Mouse (Mus musculus) intestine, embryonic 15.5 days (tissue): ENCODE results near the gene Cfap65. TPM values are rescaled to one million over a fixed set of nuclear protein-coding genes. Genes with fewer than 3 reads are reported as not detected.
A peak's percentile ranks its signal among the peaks of the same experiment; 100 is the strongest.

ENCODE experiments used
- ATAC-seq: fragments of 200-750 bp; cut with Nextera tagmentation; 2 replicates; pipeline ENCODE4 v1.8.0; 2017; ENCODE audit warnings: moderate TSS enrichment, moderate library complexity
- H3K27ac ChIP-seq: fragments of 300-500 bp; sonication (generic); 2 replicates; pipeline ENCODE4 v1.5.1; 2015; ENCODE audit warnings: mild to moderate bottlenecking, inconsistent platforms
- H3K27me3 ChIP-seq: fragments of 300-500 bp; sonication (generic); replicated peaks from 2 replicates; pipeline ENCODE4 v1.6.1; 2015; ENCODE audit warnings: inconsistent platforms
- H3K36me3 ChIP-seq: fragments of 300-500 bp; sonication (generic); 2 replicates; pipeline ENCODE4 v1.6.1; 2015; ENCODE audit warnings: inconsistent platforms
- H3K4me1 ChIP-seq: fragments of 300-500 bp; sonication (generic); replicated peaks from 2 replicates; pipeline ENCODE4 v1.6.1; 2015; ENCODE audit warnings: inconsistent platforms
- H3K4me2 ChIP-seq: fragments of 300-500 bp; sonication (generic); replicated peaks from 2 replicates; pipeline ENCODE4 v1.6.1; 2015; ENCODE audit warnings: mild to moderate bottlenecking, inconsistent platforms
- H3K4me3 ChIP-seq: fragments of 300-500 bp; sonication (generic); replicated peaks from 2 replicates; pipeline ENCODE4 v1.5.1; 2015; ENCODE audit warnings: inconsistent platforms
- H3K9ac ChIP-seq: fragments of 300-500 bp; sonication (generic); 2 replicates; pipeline ENCODE4 v1.6.1; 2015; ENCODE audit warnings: inconsistent platforms
- H3K9me3 ChIP-seq: fragments of 300-500 bp; sonication (generic); 2 replicates; pipeline ENCODE4 v1.6.1; 2016; ENCODE audit warnings: inconsistent platforms
- WGBS: fragments of 180-500 bp; shearing (Covaris S2); methylation state at CpG from one replicate; pipeline ENCODE4 v1.1.7; 2015; 5-methylcytosine and 5-hydroxymethylcytosine counted together
- polyA plus RNA-seq: library from polyadenylated mRNA; unstranded; fragments of >200 nt; fragmentation: Nextera tagmentation; extraction: Ambion mirVana; gene quantifications from 2 replicates; pipeline ENCODE4 v1.2.1, GENCODE M21; 2015

The Cfap65 gene
- polyA plus RNA-seq, 1 experiment from 2014 or later: 0.19 TPM

- H3K4me3 ChIP-seq: no peak overlapping the region
- 36% methylated on average over 6 of the region's 6 CpGs for WGBS
- no peak overlapping the region for H3K9ac ChIP-seq
- H3K9me3 ChIP-seq: no peaks in the 10 kb centered on the region
- peak; percentile 58 for ATAC-seq
- no peak overlapping the region for H3K27ac ChIP-seq
- H3K4me2 ChIP-seq: no peak overlapping the region
- H3K4me1 ChIP-seq: 0 out of 2 replicates have a peak, but pooled peaks cover 4% of the 10 kb centered on the region
- H3K27me3 ChIP-seq: no peaks in the 10 kb centered on the region; the same call in 1 of the 2 replicates
- no peaks in the 10 kb centered on the region for H3K36me3 ChIP-seq
Measured at GRCm38 (mm10) chr1:74926721-74927120, 8.7 kb downstream of the Cfap65 start.

DNA sequence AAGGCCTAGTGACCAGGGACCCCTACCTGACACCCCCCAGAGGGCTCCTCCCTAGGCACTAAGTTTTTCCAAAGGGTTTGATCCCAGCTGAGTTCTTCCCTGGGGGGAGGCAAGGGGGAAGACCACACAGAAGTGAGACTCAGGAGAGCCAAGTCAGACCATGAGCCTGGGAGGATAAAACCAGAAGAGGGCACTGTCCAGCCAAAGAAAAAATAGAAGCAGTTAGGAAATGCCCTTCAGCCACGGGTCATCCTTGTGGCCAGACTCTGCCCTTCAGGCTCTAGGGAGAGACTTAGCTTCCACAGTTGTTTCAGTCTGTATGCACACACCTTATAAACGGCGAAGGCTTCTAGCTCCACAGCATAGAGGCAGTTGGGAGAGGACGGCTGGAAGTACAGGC, 10.9 kb downstream of the Cfap65 start:
- no peaks in the 10 kb centered on the region for H3K36me3 ChIP-seq
- no peak overlapping the region for H3K9ac ChIP-seq
- ATAC-seq: no peak
- 61% methylated on average over 4 of the region's 4 CpGs for WGBS
- 0 out of 2 replicates have a peak, but pooled peaks cover 4% of the 10 kb centered on the region for H3K4me1 ChIP-seq
- no peak overlapping the region for H3K4me2 ChIP-seq
- no peak overlapping the region for H3K4me3 ChIP-seq
- H3K27ac ChIP-seq: no peak overlapping the region
- no peaks in the 10 kb centered on the region; the same call in 1 of the 2 replicates for H3K27me3 ChIP-seq
- H3K9me3 ChIP-seq: no peaks in the 10 kb centered on the region

- H3K4me2 ChIP-seq: no peak overlapping the region
- H3K27me3 ChIP-seq: peaks cover 3% of the 10 kb centered on the region; the same call in 1 of the 2 replicates
- H3K36me3 ChIP-seq: no peaks in the 10 kb centered on the region
- no peak overlapping the region for H3K9ac ChIP-seq
- H3K4me3 ChIP-seq: no peak overlapping the region
- H3K9me3 ChIP-seq: no peaks in the 10 kb centered on the region
- no peaks in the 10 kb centered on the region for H3K4me1 ChIP-seq
- H3K27ac ChIP-seq: no peak overlapping the region
- 20% methylated on average over 13 of the region's 13 CpGs for WGBS
- no peak for ATAC-seq
Measured at GRCm38 (mm10) chr1:74915706-74916105, 19.7 kb downstream of the Cfap65 start.

DNA sequence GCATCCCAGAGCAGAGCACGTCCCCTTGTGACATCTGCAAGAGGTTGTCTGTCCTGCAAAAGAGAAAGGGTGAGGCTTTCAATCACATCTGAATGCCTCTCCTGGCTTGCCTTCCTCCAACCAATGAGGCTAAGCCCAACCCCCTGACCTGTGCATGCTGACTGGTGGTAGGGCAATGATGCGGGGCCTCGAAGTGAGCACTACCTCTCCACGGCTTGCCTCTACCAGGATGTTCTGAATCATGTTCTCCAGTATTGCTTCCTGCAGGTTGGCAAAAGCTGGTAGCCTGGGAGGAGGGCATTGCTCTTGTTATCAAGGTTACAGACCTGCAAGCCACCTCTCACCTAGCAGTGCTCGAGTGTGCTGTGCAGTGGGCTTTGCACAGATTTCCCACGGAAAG, 33.2 kb downstream of the Cfap65 start:
- Histone ChIP-seq H3K4me2 (no peak overlapping the region), H3K9ac (no peak overlapping the region), H3K4me1 (peaks cover 15% of the 10 kb centered on the region; the same call in 1 of the 2 replicates), H3K27ac (no peak overlapping the region), H3K9me3 (no peaks in the 10 kb centered on the region), H3K4me3 (no peak overlapping the region), H3K27me3 (peaks cover 37% of the 10 kb centered on the region), H3K36me3 (no peaks in the 10 kb centered on the region)
- 20% methylated on average over 6 of the region's 6 CpGs for WGBS
- no peak for ATAC-seq

DNA sequence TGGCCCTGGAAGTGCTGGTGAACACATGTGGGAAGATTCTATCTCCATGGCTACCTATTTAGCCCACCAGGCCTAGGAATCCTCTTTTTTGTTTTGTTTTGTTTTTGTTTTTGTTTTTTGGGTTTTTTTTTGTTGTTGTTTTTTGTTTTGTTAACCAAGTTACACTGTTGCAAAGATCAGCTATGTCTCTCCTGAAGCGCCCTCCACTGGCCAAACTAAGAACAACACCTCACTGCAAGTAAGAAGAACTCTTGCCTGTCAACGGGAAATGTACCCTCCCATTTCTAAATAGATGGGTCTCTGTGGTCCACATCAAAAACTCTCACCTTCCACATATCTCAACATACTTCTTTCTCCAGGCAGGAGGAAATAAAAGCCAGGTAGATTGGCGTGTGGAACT, 33.7 kb downstream of the Cfap65 start:
- no peaks in the 10 kb centered on the region for H3K9me3 ChIP-seq
- no peak overlapping the region for H3K27ac ChIP-seq
- no peak overlapping the region for H3K9ac ChIP-seq
- no peaks in the 10 kb centered on the region for H3K36me3 ChIP-seq
- H3K4me3 ChIP-seq: no peak overlapping the region
- no peak overlapping the region for H3K4me2 ChIP-seq
- WGBS: 17% methylated on average over 3 of the region's 3 CpGs
- peaks cover 37% of the 10 kb centered on the region for H3K27me3 ChIP-seq
- no peak for ATAC-seq
- peaks cover 15% of the 10 kb centered on the region; the same call in 1 of the 2 replicates for H3K4me1 ChIP-seq

DNA sequence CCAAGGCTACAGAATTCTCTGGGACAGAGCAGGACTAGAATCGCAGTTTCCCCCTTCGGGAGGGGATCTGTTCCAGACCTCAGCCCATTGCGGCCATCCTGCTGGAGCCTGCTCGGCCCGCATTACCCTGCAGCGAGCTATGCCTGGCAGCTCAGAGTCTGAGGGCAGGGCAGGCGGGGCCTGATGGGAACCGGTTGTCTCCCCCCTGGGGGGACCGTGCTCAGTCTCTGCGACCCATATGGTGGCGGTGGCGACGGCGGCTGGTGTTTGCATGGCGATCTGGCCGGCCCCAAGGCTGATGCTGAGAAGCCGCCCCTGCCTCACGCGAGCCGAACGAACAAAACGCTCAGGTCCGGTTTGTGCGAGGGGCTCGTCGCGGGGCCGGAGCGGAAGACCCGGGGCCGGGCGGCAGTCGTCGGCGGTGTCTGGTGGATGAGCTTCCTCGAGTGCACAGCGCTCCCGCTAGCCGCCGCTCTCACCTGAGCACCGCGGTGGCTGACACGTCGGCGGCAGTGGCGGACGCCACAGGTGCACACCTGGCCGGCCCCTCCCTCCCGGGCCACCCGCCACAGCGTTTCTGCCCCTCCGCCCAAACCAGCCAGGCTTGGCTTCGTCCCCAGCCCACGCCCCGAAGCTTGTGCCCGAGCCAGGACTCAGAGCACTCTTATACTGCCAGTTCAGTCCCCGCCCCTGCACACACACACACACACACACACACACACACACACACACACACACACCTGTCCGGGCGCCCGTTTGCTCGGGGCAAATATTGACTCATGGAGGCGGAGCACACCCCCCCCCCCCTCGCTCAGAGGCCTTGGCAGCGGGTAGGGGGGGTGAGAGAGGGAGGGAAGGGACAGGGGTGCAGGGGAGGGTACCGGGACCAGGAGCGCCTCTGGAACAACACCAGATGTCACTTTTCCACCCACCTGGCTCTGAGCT, 34.8 kb downstream of the Cfap65 start:
- H3K4me1 ChIP-seq: peaks cover 15% of the 10 kb centered on the region; the same call in 1 of the 2 replicates
- H3K9me3 ChIP-seq: no peaks in the 10 kb centered on the region
- peaks cover 43% of the 10 kb centered on the region for H3K27me3 ChIP-seq
- H3K4me3 ChIP-seq: peak overlapping the region; percentile 38
- peak overlapping the region; percentile 81 for H3K4me2 ChIP-seq
- under 1% methylated on average over 59 of the region's 66 CpGs for WGBS
- H3K36me3 ChIP-seq: no peaks in the 10 kb centered on the region
- H3K9ac ChIP-seq: peak overlapping the region; percentile 42
- peak; percentile 84 for ATAC-seq
- H3K27ac ChIP-seq: peak overlapping the region; percentile 56; the same call in 1 of the 2 replicates

GRCm38 (mm10) chr1:74898656-74899431, 36.6 kb downstream of the Cfap65 start:
- peak; percentile 22; the same call in 1 of the 2 replicates for ATAC-seq
- Histone ChIP-seq H3K4me1 (peaks cover 15% of the 10 kb centered on the region; the same call in 1 of the 2 replicates), H3K36me3 (no peaks in the 10 kb centered on the region), H3K27ac (no peak overlapping the region), H3K4me2 (no peak overlapping the region), H3K27me3 (peaks cover 55% of the 10 kb centered on the region), H3K9ac (no peak overlapping the region), H3K9me3 (no peaks in the 10 kb centered on the region), H3K4me3 (no peak overlapping the region)
- 16% methylated on average over 8 of the region's 10 CpGs for WGBS

GRCm38 (mm10) chr1:74897976-74898375, 37.4 kb downstream of the Cfap65 start:
- no peak overlapping the region for H3K4me3 ChIP-seq
- WGBS: 9% methylated on average over 7 of the region's 7 CpGs

GRCm38 (mm10) chr1:74894966-74895365, 40.4 kb downstream of the Cfap65 start:
- Histone ChIP-seq H3K27ac (no peak overlapping the region), H3K4me1 (peaks cover 13% of the 10 kb centered on the region), H3K9ac (no peak overlapping the region), H3K27me3 (peaks cover 66% of the 10 kb centered on the region), H3K4me2 (no peak overlapping the region), H3K36me3 (no peaks in the 10 kb centered on the region), H3K9me3 (no peaks in the 10 kb centered on the region), H3K4me3 (no peak overlapping the region)
- 21% methylated on average over 4 of the region's 4 CpGs for WGBS
- ATAC-seq: no peak

More at GRCm38 (mm10) chr1:74897976-74898375, 37.4 kb downstream of the Cfap65 start:
- Histone ChIP-seq H3K36me3 (no peaks in the 10 kb centered on the region), H3K27ac (no peak overlapping the region), H3K4me1 (peaks cover 16% of the 10 kb centered on the region), H3K9ac (no peak overlapping the region), H3K27me3 (peaks cover 60% of the 10 kb centered on the region), H3K4me2 (0 out of 2 replicates have a peak overlapping the region, but pooled peaks have one; percentile 17), H3K9me3 (no peaks in the 10 kb centered on the region)
- no peak for ATAC-seq

- peak within 1 kb of the TSS; percentile 41 for H3K4me2 ChIP-seq
- no peak within 1 kb of the TSS for H3K9ac ChIP-seq
- peaks cover 65% of the 10 kb centered on the region for H3K27me3 ChIP-seq
- WGBS: 6% methylated on average over 25 of the region's 25 CpGs
- H3K9me3 ChIP-seq: no peaks in the 10 kb centered on the region
- H3K4me1 ChIP-seq: peaks cover 9% of the 10 kb centered on the region
- no peak for ATAC-seq
- H3K36me3 ChIP-seq: no peaks in the 10 kb centered on the region
- H3K4me3 ChIP-seq: peak within 1 kb of the TSS; percentile 11; the same call in 1 of the 2 replicates
- no peak within 1 kb of the TSS for H3K27ac ChIP-seq
Measured at GRCm38 (mm10) chr1:74893134-74893855, 42.1 kb downstream of the Cfap65 start, which contains the start of gene Cryba2. TSS of gene Cryba2 (minus strand) at chr1:74893143.

GRCm38 (mm10) chr1:74892351-74893133, 42.9 kb downstream of the Cfap65 start:
- WGBS: 3% methylated on average over 39 of the region's 39 CpGs
- no peaks in the 10 kb centered on the region for H3K9me3 ChIP-seq
- peak overlapping the region; percentile 41 for H3K4me2 ChIP-seq
- no peak overlapping the region for H3K27ac ChIP-seq
- no peak overlapping the region for H3K9ac ChIP-seq
- no peak for ATAC-seq
- H3K27me3 ChIP-seq: peaks cover 71% of the 10 kb centered on the region
- peaks cover 4% of the 10 kb centered on the region for H3K4me1 ChIP-seq
- no peaks in the 10 kb centered on the region for H3K36me3 ChIP-seq
- H3K4me3 ChIP-seq: peak overlapping the region; percentile 11; the same call in 1 of the 2 replicates
